Mouse (Mus musculus): ENCODE data around the gene Ints5.
"Not testable (repeated sequence)": the region's sequence is repeated elsewhere in the genome, so short reads cannot be mapped to it uniquely, and the experiment has no call there.

Gene Ints5

DNA sequence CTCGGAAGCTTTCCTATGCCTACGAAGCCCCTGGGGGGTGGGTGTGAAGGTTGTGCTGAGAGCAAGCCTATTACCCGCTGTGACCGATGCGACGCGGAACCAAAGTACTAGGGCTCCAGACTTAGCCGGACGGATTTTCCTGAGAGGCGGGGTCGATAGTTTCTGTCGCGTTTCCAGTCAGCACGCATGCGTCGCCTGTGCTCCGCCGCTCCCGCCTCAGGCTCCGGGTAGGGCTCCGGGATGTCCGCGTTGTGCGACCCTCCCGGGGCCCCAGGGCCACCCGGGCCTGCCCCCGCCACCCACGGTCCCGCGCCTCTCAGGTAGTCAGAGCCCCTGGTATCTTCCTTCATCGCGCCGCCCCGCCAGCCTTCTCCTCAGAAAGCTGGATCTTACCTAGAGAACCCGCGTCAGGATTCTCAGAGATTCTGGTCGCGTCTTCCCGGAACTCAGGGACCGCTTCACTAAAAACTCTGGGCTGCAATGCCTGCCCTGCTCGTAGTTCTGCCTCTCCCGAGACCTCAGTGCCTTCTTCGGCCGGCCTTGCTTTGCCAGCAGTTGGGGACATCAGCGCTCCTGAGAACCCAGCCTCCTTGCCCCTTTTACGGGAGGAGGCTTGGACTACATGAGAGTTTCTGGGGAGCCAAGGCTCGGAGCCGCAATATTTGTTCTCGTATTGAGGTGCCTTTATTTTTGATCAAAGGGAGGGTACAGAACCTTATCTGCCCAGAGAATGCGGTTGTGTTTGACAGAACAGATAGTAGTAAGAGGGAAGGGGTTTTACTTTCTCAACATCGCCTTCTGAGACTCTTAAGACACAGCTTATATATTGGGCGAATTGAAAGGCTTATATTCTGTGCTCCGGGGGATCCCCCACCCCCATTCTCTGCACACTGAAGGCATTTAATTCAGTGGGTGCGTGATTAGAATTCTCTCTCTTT, at the start of gene Ints5:
Gene Ints5 (plus strand): TSS at position 177 of the 938 bp plus-strand sequence.
- DNase-seq (ENCODE audit: low spot score), result peak; percentile 85

DNA sequence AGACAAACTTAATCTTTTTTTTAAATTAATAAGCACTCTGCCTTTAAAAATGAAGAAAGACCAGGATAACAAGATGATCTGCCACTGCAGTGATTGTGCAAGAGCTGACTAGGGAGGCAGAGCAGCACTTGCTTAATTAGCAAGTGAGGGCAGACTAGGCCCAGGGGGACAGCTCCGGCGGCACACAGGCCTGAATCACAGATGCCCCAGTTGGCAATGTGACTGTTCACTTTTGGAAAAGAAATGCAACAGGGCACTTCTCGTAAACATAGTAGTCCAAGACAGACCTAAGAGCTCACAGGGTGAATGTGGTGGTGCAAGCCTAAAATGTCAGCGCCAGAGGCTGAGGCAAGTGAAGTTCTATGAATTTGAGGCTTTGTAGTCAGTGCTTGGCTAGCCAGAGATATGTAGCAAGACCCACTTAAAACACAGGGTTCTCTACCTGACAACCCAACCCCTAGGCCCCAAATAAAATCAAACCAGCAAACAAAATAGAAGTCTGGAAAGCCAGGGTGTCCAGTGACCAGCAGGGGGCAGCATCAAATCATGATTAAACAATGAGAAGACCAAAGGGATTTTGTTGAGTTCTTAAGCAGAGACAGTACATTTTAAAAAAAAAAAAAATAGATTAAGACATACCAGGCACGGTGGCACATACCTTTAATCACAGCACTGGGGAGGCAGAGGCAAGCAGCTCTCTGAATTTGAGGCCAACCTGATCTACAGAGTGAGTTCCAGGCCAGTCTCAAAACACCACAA, 48.3 kb upstream of the Ints5 start:
- peak; percentile 79 for DNase-seq (ENCODE audit: low spot score)

DNA sequence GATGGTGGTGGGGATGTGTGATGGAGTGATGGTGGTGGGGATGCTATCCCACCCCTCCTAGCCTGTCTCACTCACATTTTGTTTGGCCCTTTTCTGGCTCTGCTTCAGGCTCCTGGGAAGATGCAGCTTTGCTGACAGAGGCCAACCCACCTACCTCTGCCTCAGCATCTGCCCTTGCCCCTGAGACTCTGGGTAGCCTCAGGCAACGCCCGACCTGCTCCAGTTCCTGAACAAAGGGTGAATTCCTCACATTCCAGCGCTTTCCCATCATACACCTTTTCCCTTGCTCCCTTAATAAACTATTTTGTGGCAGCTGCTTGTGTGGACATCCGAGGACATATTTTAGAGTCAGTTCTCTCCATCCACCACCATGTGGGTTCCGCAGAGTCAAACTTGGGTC, 44.4 kb upstream of the Ints5 start:
- no peak for DNase-seq (ENCODE audit: low spot score)

DNA sequence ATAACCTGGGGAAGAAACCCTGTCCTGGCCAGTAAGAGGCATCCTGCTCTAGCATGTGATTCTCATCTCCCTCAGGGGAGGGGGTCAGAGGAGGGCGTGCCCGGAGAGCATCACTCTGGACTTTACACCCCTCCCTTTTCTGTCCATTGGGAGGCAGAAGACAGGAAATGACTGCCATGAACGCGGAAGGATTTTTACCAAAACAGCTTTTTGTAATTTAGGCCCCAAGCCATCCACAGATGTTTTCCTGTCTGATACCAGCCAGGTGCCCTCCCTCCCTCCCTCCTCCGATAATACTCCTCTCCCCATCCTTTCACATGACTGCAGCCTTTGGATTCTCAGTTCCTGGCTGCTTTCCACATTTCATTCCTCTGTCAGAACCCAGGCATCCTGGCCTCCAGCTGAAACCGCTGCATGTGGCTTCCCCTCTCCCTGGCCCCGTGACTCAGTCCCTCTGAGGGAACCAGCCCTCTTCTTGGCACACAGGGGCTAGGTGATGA, 42.4 kb upstream of the Ints5 start, which contains the start of gene Lrrn4cl:
Gene Lrrn4cl (plus strand): TSS at position 367 of the 500 bp plus-strand sequence.
- DNase-seq (ENCODE audit: low spot score), result peak; percentile 82

DNA sequence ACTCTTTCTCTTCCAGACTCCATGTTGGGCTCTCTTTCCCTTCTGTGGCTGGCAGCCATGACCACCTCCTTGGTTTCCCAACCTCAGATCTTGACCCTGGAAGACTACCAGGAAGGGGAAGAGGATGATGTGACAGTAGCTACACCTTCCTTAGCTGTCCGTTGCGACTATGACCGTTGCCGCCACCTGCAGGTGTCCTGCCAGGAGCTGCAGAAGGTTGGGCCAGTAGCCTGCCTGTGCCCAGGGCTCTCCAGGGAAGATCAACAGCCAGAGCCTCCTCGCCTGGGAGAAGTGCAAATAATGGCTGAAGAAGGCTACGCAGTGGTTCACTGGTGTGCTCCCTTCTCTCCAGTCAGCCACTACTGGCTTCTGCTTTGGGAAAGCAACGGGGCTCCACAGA, 41.2 kb upstream of the Ints5 start:
- DNase-seq (ENCODE audit: low spot score), result no peak

DNA sequence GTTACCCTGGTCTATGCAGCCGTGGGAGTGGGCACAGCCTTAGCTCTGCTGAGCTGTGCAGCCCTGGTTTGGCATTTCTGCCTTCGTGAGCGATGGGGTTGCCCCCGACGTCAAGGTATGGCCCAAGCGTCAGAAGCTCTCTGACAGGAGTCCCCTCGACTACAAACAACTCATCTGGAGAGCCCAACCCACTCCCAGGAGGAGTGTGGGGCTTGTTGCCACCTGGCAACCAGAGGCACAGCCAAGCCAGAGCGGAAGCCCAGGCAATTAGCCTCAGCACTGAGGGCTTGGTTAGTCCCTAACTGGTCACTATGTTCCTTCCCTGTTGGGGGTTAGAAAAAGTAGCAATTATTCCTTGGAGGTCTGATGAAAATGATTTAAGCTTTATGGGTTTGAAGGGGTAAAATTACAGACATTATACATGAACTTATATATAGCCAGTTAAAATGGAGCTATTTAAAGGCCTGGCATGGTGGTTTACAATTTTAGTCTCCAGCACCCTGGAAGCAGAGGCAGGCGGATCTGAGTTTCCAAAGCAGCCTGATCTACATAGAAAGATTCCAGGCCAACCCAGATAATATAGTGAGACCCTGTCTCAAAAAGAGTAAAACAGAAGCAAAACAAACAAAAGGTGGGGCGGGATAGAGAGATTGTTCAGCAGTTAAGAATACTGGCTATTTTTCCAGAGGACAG, 40.4 kb upstream of the Ints5 start:
- DNase-seq (ENCODE audit: low spot score), result no peak

DNA sequence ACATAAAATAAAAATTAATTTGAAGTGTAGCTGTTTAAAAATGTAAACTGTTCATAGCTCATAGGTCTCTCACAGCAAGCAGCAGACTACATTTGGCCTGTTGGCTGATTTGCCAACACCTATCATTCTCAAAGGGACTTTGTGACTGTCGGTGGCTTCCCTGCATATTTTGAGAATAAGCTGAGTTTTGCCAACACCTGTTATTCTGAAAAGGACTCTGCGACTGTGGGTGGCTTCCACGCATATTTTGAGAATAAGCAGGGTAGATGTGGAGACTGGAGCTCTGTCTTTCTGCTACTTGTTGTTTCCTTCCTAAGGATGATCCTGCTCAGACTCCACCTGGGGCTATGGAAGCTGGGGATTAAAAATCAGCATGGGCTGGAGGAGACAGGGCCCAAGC, 39.7 kb upstream of the Ints5 start:
- no peak for DNase-seq (ENCODE audit: low spot score)

DNA sequence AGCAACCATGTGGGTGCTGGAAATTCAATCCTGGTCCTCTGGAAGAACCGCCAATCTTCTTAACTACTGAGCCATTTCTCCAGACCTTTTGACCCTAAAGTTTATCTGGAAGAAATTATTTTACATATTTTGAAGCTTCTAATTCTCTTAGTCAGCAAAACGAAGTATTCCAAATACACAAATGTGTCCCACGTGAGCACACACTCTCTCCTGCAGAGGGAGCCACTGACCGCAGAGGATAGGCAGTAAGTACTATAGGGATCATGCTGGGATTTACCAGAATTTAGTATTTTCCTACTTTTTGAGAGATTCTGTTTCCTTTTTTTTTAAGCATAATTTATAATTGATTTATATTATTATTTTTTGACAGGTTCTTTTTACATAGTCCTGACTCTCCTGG, 35.1 kb upstream of the Ints5 start:
- DNase-seq (ENCODE audit: low spot score), result no peak

DNA sequence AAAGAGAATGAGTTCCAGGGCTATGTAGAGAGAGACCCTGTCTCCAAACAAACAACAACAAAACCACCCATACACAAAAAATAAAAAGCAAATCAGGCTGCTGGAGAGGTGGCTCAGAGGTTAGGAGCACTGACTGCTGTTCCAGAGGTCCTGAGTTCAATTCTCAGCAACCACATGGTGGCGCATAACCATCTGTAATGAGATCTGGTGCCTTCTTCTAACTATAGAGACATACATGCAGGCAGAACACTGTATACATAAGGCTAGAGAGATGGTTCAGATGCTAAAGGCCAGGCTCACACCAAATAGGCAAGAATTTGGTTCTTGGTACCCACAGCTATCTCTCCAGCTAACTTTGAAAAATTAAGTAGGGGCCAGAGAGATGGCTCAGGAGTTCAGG, 33.8 kb upstream of the Ints5 start:
- DNase-seq (ENCODE audit: low spot score), result no peak

DNA sequence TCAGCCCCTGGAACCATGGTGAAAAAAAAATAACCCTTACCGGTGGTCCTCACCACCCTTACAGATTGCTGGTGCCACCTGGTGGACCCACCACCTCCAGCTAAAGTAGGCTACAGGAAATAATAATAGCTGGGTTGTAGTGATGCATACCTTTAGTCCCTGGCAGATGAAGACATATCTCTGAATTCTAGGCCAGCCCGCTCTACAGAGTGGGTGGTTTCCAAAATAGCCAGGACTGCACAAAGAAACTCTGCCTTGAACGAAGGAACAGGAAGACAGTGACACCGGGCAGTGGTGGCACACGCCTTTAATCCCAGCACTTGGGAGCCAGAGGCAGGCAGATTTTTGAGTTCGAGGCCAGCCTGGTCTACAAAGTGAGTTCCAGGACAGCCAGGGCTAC, 28.5 kb upstream of the Ints5 start:
- no peak for DNase-seq (ENCODE audit: low spot score)

DNA sequence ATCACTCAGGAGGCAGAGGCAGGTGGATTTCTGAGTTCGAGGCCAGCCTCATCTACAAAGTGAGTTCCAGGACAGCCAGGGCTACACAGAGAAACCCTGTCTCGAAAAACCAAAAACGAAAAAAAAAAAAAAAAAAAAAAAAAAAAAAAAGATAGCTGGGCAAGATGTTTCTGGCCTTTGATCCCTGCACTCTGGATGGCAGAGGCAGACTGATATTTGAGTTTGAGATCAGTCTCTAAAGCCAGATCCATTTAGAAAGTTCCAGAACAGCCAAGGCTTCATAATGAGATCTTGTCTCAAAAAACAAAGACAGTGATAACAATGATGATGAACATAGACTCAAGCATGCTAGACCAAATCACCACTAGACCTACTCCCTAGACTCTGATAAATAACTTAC, 22.4 kb upstream of the Ints5 start:
- DNase-seq (ENCODE audit: low spot score), result not testable (repeated sequence)

DNA sequence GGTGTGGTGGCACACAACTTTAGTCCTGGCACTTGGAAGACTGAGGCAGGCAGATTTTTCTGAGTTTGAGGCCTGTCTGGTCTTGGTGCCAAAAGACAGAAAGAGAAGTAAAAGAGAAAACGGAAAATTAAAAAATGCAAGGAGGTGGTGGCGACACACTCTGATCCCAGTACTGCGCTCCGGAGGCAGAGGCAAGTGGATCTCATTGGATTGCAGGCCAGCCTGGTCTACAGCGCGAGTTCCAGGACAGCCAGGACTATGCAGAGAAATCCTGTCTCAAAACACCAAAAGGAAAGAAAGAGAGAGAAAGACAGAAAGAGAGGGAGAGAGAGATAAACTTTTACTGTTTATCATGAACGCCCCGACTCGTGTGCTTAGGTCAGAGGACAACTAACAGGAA, 22.0 kb upstream of the Ints5 start:
- no peak for DNase-seq (ENCODE audit: low spot score)

DNA sequence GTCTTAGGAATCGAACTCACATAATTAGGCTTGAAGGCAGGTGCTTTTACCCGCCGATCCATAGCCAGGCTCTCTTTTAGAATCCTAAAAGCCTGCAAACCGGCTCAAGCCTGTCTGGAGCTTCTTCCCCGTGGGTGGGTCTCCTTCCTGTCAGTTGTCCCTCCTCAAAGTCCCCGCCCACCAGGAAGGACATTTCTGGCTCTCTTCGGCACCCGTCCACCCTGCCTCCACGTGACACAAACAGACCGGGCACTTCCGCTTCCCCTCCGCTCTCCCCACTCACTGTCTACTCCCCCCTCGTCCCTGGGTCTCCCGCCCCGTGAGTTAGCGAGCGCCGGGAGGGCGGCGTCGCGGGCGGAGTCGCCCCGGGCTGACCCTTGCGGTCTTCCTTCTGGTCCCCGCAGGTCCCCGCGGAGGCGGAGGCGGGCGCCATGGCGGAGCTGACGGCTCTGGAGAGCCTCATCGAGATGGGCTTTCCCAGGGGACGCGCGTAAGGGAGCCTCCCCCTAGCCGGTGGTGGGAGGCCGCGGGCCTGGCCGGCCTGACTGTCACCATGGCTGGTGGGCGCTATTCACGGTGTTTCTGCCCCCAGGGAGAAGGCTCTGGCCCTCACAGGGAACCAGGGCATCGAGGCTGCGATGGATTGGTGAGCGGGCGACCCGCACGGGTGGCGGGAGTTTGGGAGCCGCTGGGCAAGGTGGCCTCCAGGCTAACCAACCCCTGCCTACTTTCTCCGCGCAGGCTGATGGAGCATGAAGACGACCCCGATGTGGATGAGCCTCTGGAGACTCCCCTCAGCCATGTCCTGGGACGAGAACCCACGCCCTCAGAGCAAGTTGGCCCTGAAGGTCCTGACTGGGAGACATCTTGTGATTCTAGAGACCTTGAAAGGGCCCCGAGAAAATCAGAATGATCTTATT, 21.3 kb upstream of the Ints5 start, which contains the start of gene Ubxn1:
Gene Ubxn1 (plus strand): TSS at position 230 of the 920 bp plus-strand sequence.
- peak; percentile 92 for DNase-seq (ENCODE audit: low spot score)

DNA sequence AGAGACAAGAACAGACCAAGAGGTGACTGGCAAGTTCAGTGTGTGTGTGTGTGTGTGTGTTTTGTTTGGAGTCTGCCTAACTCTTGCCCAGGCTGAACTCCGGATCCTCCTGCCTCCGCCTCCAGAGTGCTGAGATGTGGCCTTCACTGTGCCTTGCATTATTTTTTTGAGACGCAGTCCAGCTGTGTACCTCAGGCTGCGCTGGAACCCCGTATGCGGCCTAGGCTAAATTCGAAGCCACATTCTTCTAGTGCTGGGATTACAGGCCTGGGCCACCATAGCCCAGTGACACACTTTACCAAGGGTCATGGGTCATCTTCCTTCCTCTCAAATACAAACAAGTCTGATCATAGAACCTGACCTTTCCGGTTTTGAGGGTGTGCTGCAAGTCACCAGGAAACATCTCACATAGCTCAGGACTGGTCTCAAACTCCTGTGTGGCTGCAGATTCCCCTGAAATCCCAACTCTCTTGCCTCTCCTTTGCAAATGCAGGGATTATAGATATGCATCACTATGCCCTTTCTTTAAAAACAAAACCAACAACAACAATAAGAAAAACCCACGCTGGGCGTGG, 20.5 kb upstream of the Ints5 start:
- DNase-seq (ENCODE audit: low spot score), result no peak

DNA sequence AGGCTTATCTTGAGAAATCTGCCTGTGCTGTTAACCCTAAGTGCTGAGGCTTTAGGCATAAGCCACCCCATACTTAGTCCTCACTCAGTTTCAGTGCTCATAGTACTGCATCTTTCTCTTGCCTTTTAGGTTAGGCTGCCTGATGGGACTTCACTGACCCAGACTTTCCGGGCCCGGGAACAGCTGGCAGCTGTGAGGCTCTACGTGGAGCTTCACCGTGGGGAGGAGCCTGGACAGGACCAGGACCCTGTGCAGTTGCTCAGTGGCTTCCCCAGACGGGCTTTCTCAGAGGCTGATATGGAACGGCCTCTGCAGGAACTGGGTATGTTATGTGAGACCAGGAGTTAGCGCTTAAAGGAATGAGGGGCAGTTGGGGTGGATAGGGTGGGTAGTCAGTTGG, 17.8 kb upstream of the Ints5 start:
- no peak for DNase-seq (ENCODE audit: low spot score)

DNA sequence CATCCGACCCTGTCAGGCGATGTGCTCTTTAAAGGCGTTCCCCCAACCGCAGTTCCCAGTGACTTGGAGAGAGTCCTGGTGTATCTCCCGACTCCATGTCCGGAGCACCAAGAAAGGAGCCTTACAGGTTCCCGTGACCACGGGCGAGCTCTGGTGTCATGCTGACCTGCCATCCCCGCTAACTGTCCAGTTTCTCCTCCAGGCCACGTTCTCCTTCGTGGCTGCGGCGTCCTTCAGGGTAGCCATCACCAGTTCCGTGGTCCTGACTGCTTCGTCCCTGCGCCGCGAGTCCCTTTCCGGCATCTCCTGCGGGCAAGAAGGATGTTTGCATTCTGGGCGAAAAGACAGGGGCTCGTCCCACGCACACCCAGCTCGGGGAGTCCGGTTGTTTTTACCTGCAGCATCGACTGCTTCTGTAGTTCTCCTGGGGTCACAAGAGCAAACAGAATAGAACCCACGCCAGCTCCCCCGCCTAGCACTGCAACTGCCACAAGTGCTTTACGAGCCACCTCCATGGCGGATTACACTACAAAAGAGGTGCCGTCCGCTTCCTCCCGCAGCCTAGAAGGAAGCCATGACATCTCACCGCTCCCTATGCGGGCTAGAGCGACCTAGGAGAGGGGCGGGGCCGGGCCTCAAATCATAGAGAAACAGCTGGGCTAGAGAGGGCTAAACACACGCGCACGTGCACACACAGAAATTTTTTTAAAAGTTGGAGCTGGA, 12.3 kb upstream of the Ints5 start, which contains the start of gene Uqcc3:
Gene Uqcc3 (minus strand): TSS at position 613 of the 723 bp plus-strand sequence.
- DNase-seq (ENCODE audit: low spot score), result peak; percentile 82

DNA sequence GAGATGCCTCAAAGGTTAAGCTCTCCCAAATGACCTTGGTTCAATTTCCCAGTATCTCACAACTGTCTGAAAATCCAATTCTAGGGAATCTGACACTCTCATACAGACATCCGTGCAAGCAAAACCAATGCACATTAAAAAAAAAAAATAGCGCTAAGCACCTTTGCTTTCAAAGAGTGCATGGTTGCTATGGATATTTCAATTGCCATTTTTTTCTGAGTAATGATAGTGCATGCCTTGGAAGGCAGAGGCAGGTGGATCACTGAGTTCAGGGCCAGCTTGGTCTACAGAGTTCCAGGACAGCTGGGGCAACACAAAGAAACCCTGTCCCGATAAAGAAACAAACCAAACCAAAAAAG, 11.8 kb upstream of the Ints5 start:
- DNase-seq (ENCODE audit: low spot score), result no peak

DNA sequence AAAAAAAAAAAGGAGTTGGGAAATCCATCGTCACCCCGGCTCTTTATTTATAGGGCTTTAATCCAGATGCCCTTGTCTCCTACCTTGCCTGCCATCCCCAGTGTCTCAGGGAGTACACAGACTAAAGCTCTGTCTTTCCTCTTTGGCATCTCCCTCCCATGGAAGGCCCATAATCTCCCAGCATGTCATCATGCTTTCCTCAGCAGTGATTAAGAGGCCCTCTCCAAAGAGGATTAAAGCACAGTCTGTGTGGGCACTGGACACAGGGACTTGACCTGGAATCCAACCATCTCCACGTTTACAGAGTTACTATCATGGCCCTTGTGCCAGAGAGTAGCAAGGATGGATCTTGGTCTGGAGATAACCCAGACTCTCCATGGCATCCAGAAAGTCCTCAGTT, 9.2 kb upstream of the Ints5 start, which contains the start of the genes Lbhd1 and Gm49403:
Gene Lbhd1 (plus strand): TSS at position 117 of the 400 bp plus-strand sequence.
Gene Gm49403 (plus strand): TSS at position 315 of the 400 bp plus-strand sequence.
- DNase-seq (ENCODE audit: low spot score), result no peak

DNA sequence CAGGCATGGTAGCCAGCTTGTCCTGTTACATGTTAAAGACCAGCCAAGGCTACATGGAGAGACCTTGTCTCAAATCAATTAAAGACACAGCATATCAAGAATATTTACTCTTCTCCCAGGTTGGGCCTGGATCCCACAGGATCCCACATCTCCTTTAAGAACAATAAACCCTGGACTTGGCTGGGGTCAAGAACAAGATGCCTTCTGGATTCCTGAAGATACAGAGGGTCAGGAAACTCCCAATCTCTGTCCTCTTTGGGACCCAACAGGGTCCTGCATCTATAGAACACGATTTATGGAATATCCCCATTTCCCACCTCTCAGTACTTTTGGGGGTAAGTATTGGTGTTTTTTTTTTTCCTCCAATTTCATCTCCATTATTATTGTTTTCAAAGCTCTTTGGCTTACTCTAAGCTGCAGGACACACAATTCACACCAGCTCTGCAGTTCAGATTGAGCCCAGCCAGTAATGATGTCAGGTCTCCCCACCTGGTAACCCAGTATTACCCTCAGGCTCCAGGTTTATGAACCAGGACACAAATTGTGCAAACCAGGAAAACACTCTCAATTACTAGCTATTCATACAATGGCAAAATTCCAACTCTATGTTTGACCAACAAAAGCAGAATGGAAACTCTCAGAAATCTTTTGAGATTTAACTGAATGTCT, 5.8 kb upstream of the Ints5 start:
- DNase-seq (ENCODE audit: low spot score), result no peak
